30 mouse cellular contexts compared by ENCODE assay signal in the genomic region with DNA sequence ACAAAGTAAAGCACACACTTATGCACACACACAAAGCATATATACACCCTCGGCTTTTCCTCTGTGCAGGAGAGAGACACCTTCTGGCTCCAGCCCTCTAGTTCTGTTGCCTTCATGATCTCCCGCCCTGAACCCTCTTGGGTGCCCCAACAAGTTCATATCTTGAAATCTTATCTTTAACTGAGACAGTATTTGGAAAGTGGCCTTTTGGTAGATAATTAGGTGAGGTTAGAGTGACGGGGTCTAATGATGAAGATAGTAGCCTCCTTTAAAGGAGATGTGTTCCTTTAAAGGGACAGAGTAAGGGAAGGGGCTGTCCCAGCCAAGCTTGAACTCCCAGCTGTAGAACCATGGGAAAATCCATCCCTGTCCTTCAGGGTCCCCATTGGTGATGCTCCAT. TPM values are rescaled to one million over a fixed set of nuclear protein-coding genes. Genes with fewer than 3 reads are reported as not detected.
"Had no signal": no experiment of that assay in that cellular context is flagged by ENCODE, and none has a peak within 500 bp of the region (broad histone marks: within the 10 kb centered on the region; RNA-seq: fewer than 3 reads in every experiment).

No protein-coding gene starts in this region.

- H3K4me3 ChIP-seq: limb, embryonic 10.5 days; limb, embryonic 12.5 days; limb, embryonic 13.5 days; limb, embryonic 15.5 days; liver, embryonic 12.5 days; liver, embryonic 13.5 days; liver, embryonic 15.5 days; lung, embryonic 15.5 days; megakaryocyte, embryonic 14.5 days; midbrain, embryonic 10.5 days; midbrain, embryonic 12.5 days; midbrain, embryonic 13.5 days; midbrain, embryonic 15.5 days; myocyte had no signal

- DNase-seq: left cerebral cortex, postnatal 4 days; liver; liver, embryonic 13.5 days; liver, postnatal 0 days; lung, adult 18-20 months; lung, adult 2 months; lung, embryonic 14.5 days; lung, postnatal 10 days; lung, postnatal 14 days; lung, postnatal 36 days; lung, postnatal 4 days; midbrain, embryonic 14.5 days had no signal

- H3K27ac ChIP-seq: limb, embryonic 10.5 days; limb, embryonic 12.5 days; limb, embryonic 13.5 days; limb, embryonic 15.5 days; liver, embryonic 12.5 days; liver, embryonic 13.5 days; liver, embryonic 14.5 days; liver, embryonic 15.5 days; lung, embryonic 15.5 days; macrophage; midbrain, embryonic 10.5 days; midbrain, embryonic 12.5 days; midbrain, embryonic 13.5 days; midbrain, embryonic 15.5 days had no signal

- H3K9ac ChIP-seq: limb, embryonic 12.5 days; limb, embryonic 13.5 days; limb, embryonic 15.5 days; liver, embryonic 12.5 days; liver, embryonic 13.5 days; liver, embryonic 14.5 days; liver, embryonic 15.5 days; liver, postnatal 0 days; lung, embryonic 14.5 days; lung, embryonic 15.5 days; midbrain, embryonic 12.5 days; midbrain, embryonic 13.5 days; midbrain, embryonic 15.5 days had no signal

- H3K36me3 ChIP-seq: limb, embryonic 10.5 days; limb, embryonic 12.5 days; limb, embryonic 13.5 days; limb, embryonic 15.5 days; liver, embryonic 12.5 days; liver, embryonic 13.5 days; liver, embryonic 15.5 days; lung, embryonic 15.5 days; midbrain, embryonic 10.5 days; midbrain, embryonic 12.5 days; midbrain, embryonic 13.5 days; midbrain, embryonic 15.5 days had no signal

- H3K9me3 ChIP-seq: limb, embryonic 10.5 days; limb, embryonic 12.5 days; limb, embryonic 13.5 days; limb, embryonic 15.5 days; liver, embryonic 12.5 days; liver, embryonic 13.5 days; liver, embryonic 15.5 days; lung, embryonic 15.5 days; midbrain, embryonic 10.5 days; midbrain, embryonic 12.5 days; midbrain, embryonic 13.5 days; midbrain, embryonic 15.5 days had no signal

- ATAC-seq: liver, embryonic 12.5 days; liver, postnatal 0 days; lung, postnatal 0 days; midbrain, embryonic 13.5 days; midbrain, embryonic 15.5 days; midbrain, embryonic 16.5 days had no signal

RNA-seq across cellular contexts. Expression of gene Slc22a3, which starts 3.7 kb away (rescaled TPM):
- total RNA-seq: monocyte, adult 5-6 weeks had no signal
- polyA plus RNA-seq: limb, embryonic 10.5 days; macrophage; midbrain, embryonic 10.5 days; myocyte had no signal
